Mouse (Mus musculus): ENCODE measurements around the gene Ablim2. TPM values are rescaled to one million over a fixed set of nuclear protein-coding genes. Genes with fewer than 3 reads are reported as not detected.

Ablim2 gene
- total RNA-seq, 1 experiment = 1.6 TPM

- Histone ChIP-seq H3K27ac (ENCODE audit: insufficient read depth, low read depth, low read length, poor library complexity, severe bottlenecking) (no peak overlapping the region), H3K9ac (ENCODE audit: insufficient read depth, low read depth, low read length, poor library complexity, severe bottlenecking) (no peak overlapping the region), H3K9me3 (ENCODE audit: control insufficient read depth, insufficient read depth, low read depth, low read length) (no peaks in the 10 kb centered on the region), H3K4me1 (ENCODE audit: control insufficient read depth in 2 of 2, insufficient read depth in 2 of 2, low read length in 2 of 2, poor library complexity in 1 of 2) (peaks cover 3 to 4% of the 10 kb centered on the region in 2 experiments; a peak in 1 of 4 replicates), H3K36me3 (ENCODE audit: control insufficient read depth, insufficient read depth, low read length, poor library complexity, severe bottlenecking) (no peaks in the 10 kb centered on the region), H3K4me3 (ENCODE audit: insufficient read depth in 1 of 2, low read depth in 1 of 2, low read length in 2 of 2, poor library complexity in 1 of 2, severe bottlenecking in 1 of 2) (no peak overlapping the region)
- no peak for DNase-seq (ENCODE audit: low read depth, low spot score)
- TF ChIP-seq CHD2 (IDR thresholded peaks at IDR 0.05; ENCODE audit: low read depth, low read length) (no peak), MAFK (IDR thresholded peaks at IDR 0.05; ENCODE audit: insufficient read depth, low read depth, low read length) (no peak), ZC3H11A (IDR thresholded peaks at IDR 0.05; ENCODE audit: borderline replicate concordance, low read depth, low read length) (no peak), HCFC1 (IDR thresholded peaks at IDR 0.05; ENCODE audit: borderline replicate concordance, insufficient read depth, low read length) (no peak), ZNF384 (IDR thresholded peaks at IDR 0.05; ENCODE audit: low read depth, low read length) (no peak)
- in situ Hi-C loops (cut with MboI; ENCODE audit: low sequenced_read_pairs in 2 of 2, unreplicated experiment in 2 of 2) = no loop called here
Observed at GRCm38 (mm10) chr5:35915629-35916300, 158.1 kb downstream of the Ablim2 start.

GRCm38 (mm10) chr5:35916666-35917065, 159.0 kb downstream of the Ablim2 start:
- H3K36me3 ChIP-seq (ENCODE audit: control insufficient read depth, insufficient read depth, low read length, poor library complexity, severe bottlenecking) = no peaks in the 10 kb centered on the region
- H3K27ac ChIP-seq (ENCODE audit: insufficient read depth, low read depth, low read length, poor library complexity, severe bottlenecking) = no peak overlapping the region
- H3K4me3 ChIP-seq (ENCODE audit: insufficient read depth in 1 of 2, low read depth in 1 of 2, low read length in 2 of 2, poor library complexity in 1 of 2, severe bottlenecking in 1 of 2) = no peak overlapping the region
- peaks cover 3 to 4% of the 10 kb centered on the region in 2 experiments; a peak in 1 of 4 replicates for H3K4me1 ChIP-seq (ENCODE audit: control insufficient read depth in 2 of 2, insufficient read depth in 2 of 2, low read length in 2 of 2, poor library complexity in 1 of 2)
- no peak for TF ChIP-seq ZNF384 (IDR thresholded peaks at IDR 0.05; ENCODE audit: low read depth, low read length)
- TF ChIP-seq CHD2 (IDR thresholded peaks at IDR 0.05; ENCODE audit: low read depth, low read length) = no peak
- TF ChIP-seq HCFC1 (IDR thresholded peaks at IDR 0.05; ENCODE audit: borderline replicate concordance, insufficient read depth, low read length) = no peak
- TF ChIP-seq ZC3H11A (IDR thresholded peaks at IDR 0.05; ENCODE audit: borderline replicate concordance, low read depth, low read length) = no peak
- TF ChIP-seq MAFK (IDR thresholded peaks at IDR 0.05; ENCODE audit: insufficient read depth, low read depth, low read length) = no peak
- DNase-seq (ENCODE audit: low read depth, low spot score) = no peak
- no peaks in the 10 kb centered on the region for H3K9me3 ChIP-seq (ENCODE audit: control insufficient read depth, insufficient read depth, low read depth, low read length)
- no peak overlapping the region for H3K9ac ChIP-seq (ENCODE audit: insufficient read depth, low read depth, low read length, poor library complexity, severe bottlenecking)
- in situ Hi-C loops (cut with MboI; ENCODE audit: low sequenced_read_pairs in 2 of 2, unreplicated experiment in 2 of 2) = no loop called here

GRCm38 (mm10) chr5:35918387-35918786, 160.7 kb downstream of the Ablim2 start:
- Histone ChIP-seq H3K9ac (ENCODE audit: insufficient read depth, low read depth, low read length, poor library complexity, severe bottlenecking) (no peak overlapping the region), H3K4me3 (ENCODE audit: insufficient read depth in 1 of 2, low read depth in 1 of 2, low read length in 2 of 2, poor library complexity in 1 of 2, severe bottlenecking in 1 of 2) (no peak overlapping the region), H3K27ac (ENCODE audit: insufficient read depth, low read depth, low read length, poor library complexity, severe bottlenecking) (no peak overlapping the region), H3K4me1 (ENCODE audit: control insufficient read depth in 2 of 2, insufficient read depth in 2 of 2, low read length in 2 of 2, poor library complexity in 1 of 2) (peaks cover 3 to 7% of the 10 kb centered on the region in 2 experiments; a peak in 1 of 4 replicates), H3K36me3 (ENCODE audit: control insufficient read depth, insufficient read depth, low read length, poor library complexity, severe bottlenecking) (no peaks in the 10 kb centered on the region), H3K9me3 (ENCODE audit: control insufficient read depth, insufficient read depth, low read depth, low read length) (no peaks in the 10 kb centered on the region)
- in situ Hi-C loops (cut with MboI; ENCODE audit: low sequenced_read_pairs in 2 of 2, unreplicated experiment in 2 of 2) = no loop called here
- DNase-seq (ENCODE audit: low read depth, low spot score) = no peak
- no peak for TF ChIP-seq HCFC1 (IDR thresholded peaks at IDR 0.05; ENCODE audit: borderline replicate concordance, insufficient read depth, low read length)
- TF ChIP-seq ZNF384 (IDR thresholded peaks at IDR 0.05; ENCODE audit: low read depth, low read length) = no peak
- no peak for TF ChIP-seq ZC3H11A (IDR thresholded peaks at IDR 0.05; ENCODE audit: borderline replicate concordance, low read depth, low read length)
- TF ChIP-seq CHD2 (IDR thresholded peaks at IDR 0.05; ENCODE audit: low read depth, low read length) = no peak
- no peak for TF ChIP-seq MAFK (IDR thresholded peaks at IDR 0.05; ENCODE audit: insufficient read depth, low read depth, low read length)

GRCm38 (mm10) chr5:35920076-35920475, 162.4 kb downstream of the Ablim2 start:
- Histone ChIP-seq H3K36me3 (ENCODE audit: control insufficient read depth, insufficient read depth, low read length, poor library complexity, severe bottlenecking) (no peaks in the 10 kb centered on the region), H3K9me3 (ENCODE audit: control insufficient read depth, insufficient read depth, low read depth, low read length) (no peaks in the 10 kb centered on the region), H3K27ac (ENCODE audit: insufficient read depth, low read depth, low read length, poor library complexity, severe bottlenecking) (no peak overlapping the region), H3K4me3 (ENCODE audit: insufficient read depth in 1 of 2, low read depth in 1 of 2, low read length in 2 of 2, poor library complexity in 1 of 2, severe bottlenecking in 1 of 2) (no peak overlapping the region), H3K4me1 (ENCODE audit: control insufficient read depth in 2 of 2, insufficient read depth in 2 of 2, low read length in 2 of 2, poor library complexity in 1 of 2) (peaks cover 3 to 5% of the 10 kb centered on the region in 2 experiments; a peak in 1 of 4 replicates), H3K9ac (ENCODE audit: insufficient read depth, low read depth, low read length, poor library complexity, severe bottlenecking) (no peak overlapping the region)
- DNase-seq (ENCODE audit: low read depth, low spot score) = no peak
- in situ Hi-C loops (cut with MboI; ENCODE audit: low sequenced_read_pairs in 2 of 2, unreplicated experiment in 2 of 2) = no loop called here
- no peak for TF ChIP-seq HCFC1 (IDR thresholded peaks at IDR 0.05; ENCODE audit: borderline replicate concordance, insufficient read depth, low read length)
- no peak for TF ChIP-seq ZNF384 (IDR thresholded peaks at IDR 0.05; ENCODE audit: low read depth, low read length)
- TF ChIP-seq ZC3H11A (IDR thresholded peaks at IDR 0.05; ENCODE audit: borderline replicate concordance, low read depth, low read length) = no peak
- no peak for TF ChIP-seq MAFK (IDR thresholded peaks at IDR 0.05; ENCODE audit: insufficient read depth, low read depth, low read length)
- no peak for TF ChIP-seq CHD2 (IDR thresholded peaks at IDR 0.05; ENCODE audit: low read depth, low read length)
